9 mouse cellular contexts compared by ENCODE assay signal in the genomic region with DNA sequence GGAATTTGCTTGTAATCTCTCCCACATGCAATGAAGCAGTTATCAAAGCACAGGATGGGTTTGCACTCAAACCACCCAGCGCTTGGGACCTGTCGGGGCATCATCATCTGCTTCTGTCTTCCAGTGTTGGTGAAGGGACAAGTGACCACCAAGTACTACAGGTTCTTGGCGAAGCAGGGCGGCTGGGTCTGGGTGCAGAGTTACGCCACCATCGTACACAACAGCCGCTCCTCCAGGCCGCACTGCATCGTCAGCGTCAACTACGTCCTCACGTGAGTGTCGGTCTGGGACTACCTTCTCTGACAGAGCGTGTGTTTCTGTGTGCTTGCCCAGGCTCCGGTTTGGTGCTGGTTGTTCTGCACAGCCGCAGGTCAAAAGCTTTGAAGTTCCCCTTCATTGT. TPM values are rescaled to one million over a fixed set of nuclear protein-coding genes. Genes with fewer than 3 reads are reported as not detected.
DNase-seq lines count a peak whose midpoint lies in the region; ATAC-seq lines count a peak whose summit lies in the region.
"Had no signal": no experiment of that assay in that cellular context is flagged by ENCODE, and none has a peak within 500 bp of the region (broad histone marks: within the 10 kb centered on the region; RNA-seq: fewer than 3 reads in every experiment).

No protein-coding gene starts in this region.

- no peak overlapping the region for H3K27ac ChIP-seq in lung, embryonic 16.5 days (ENCODE audit: low read length)
- H3K27ac ChIP-seq in forebrain, embryonic 12.5 days, result no peak overlapping the region
- no peak overlapping the region for H3K27ac ChIP-seq in limb, embryonic 12.5 days
- H3K27ac ChIP-seq in neural tube, embryonic 15.5 days (replicated peaks), result no peak overlapping the region

- H3K27me3 ChIP-seq in lung, embryonic 16.5 days (ENCODE audit: control insufficient read depth, insufficient read depth, low read depth, low read length), result peaks cover 67% of the 10 kb centered on the region
- H3K27me3 ChIP-seq in forebrain, embryonic 12.5 days, result peaks cover 70% of the 10 kb centered on the region
- peaks cover 66% of the 10 kb centered on the region for H3K27me3 ChIP-seq in limb, embryonic 12.5 days
- peaks cover 75% of the 10 kb centered on the region for H3K27me3 ChIP-seq in neural tube, embryonic 15.5 days (replicated peaks)

- peak overlapping the region; percentile 33 for H3K4me2 ChIP-seq in lung, embryonic 16.5 days (ENCODE audit: low read depth, low read length)
- H3K4me2 ChIP-seq in forebrain, embryonic 12.5 days, result peak overlapping the region; percentile 53
- peak overlapping the region; percentile 53 for H3K4me2 ChIP-seq in limb, embryonic 12.5 days
- H3K4me2 ChIP-seq in neural tube, embryonic 15.5 days, result peak overlapping the region; percentile 46

- H3K9me3 ChIP-seq in lung, embryonic 16.5 days (ENCODE audit: control insufficient read depth, low read length), result no peaks in the 10 kb centered on the region
- no peaks in the 10 kb centered on the region for H3K9me3 ChIP-seq in forebrain, embryonic 12.5 days
- H3K9me3 ChIP-seq in limb, embryonic 12.5 days, result no peaks in the 10 kb centered on the region
- H3K9me3 ChIP-seq in neural tube, embryonic 15.5 days (replicated peaks), result no peaks in the 10 kb centered on the region

- H3K4me1 ChIP-seq in lung, embryonic 16.5 days (replicated peaks; ENCODE audit: control insufficient read depth, insufficient read depth, low read length), result no peaks in the 10 kb centered on the region; the same call in 1 of the 2 replicates
- peaks cover 8% of the 10 kb centered on the region for H3K4me1 ChIP-seq in forebrain, embryonic 12.5 days
- peaks cover 10% of the 10 kb centered on the region for H3K4me1 ChIP-seq in limb, embryonic 12.5 days (replicated peaks)
- H3K4me1 ChIP-seq in neural tube, embryonic 15.5 days, result peaks cover 10% of the 10 kb centered on the region

- intact Hi-C loops in gastrocnemius, postnatal 36 days (cut with DNase I), result no loop called here

- no peaks in the 10 kb centered on the region for H3K36me3 ChIP-seq in lung, embryonic 16.5 days (ENCODE audit: control insufficient read depth, insufficient read depth, low read length)
- no peaks in the 10 kb centered on the region for H3K36me3 ChIP-seq in forebrain, embryonic 12.5 days (replicated peaks)
- no peaks in the 10 kb centered on the region for H3K36me3 ChIP-seq in limb, embryonic 12.5 days
- no peaks in the 10 kb centered on the region for H3K36me3 ChIP-seq in neural tube, embryonic 15.5 days

- DNase-seq in lung, postnatal 36 days, result no peak
- DNase-seq in frontal cortex, postnatal 14 days (ENCODE audit: low spot score in 2 of 2), result no peak
- no peak for DNase-seq in frontal cortex, postnatal 36 days (ENCODE audit: low spot score in 2 of 2)
- DNase-seq in gastrocnemius, postnatal 36 days, result no peak

- no peak for ATAC-seq in lung, embryonic 16.5 days (ENCODE audit: low read depth)
- ATAC-seq in forebrain, embryonic 12.5 days (ENCODE audit: low FRiP score), result peak; percentile 71
- ATAC-seq in limb, embryonic 12.5 days (ENCODE audit: insufficient number of reproducible peaks, insufficient read depth, low FRiP score, low TSS enrichment, low read depth), result no peak
- ATAC-seq in neural tube, embryonic 15.5 days (ENCODE audit: low FRiP score), result 0 out of 2 replicates have a peak, but pooled peaks have one; percentile 53

- peak overlapping the region; percentile 31 for H3K4me3 ChIP-seq in lung, embryonic 16.5 days (ENCODE audit: low read length)
- H3K4me3 ChIP-seq in forebrain, embryonic 12.5 days (replicated peaks), result peak overlapping the region; percentile 28
- peak overlapping the region; percentile 30 for H3K4me3 ChIP-seq in limb, embryonic 12.5 days (replicated peaks)
- H3K4me3 ChIP-seq in neural tube, embryonic 15.5 days (replicated peaks), result peak overlapping the region; percentile 16

- WGBS in lung, embryonic 16.5 days, result 4% methylated on average over 16 of the region's 16 CpGs
- WGBS in forebrain, embryonic 12.5 days, result under 1% methylated on average over 16 of the region's 16 CpGs
- WGBS in limb, embryonic 12.5 days, result 3% methylated on average over 16 of the region's 16 CpGs
- WGBS in neural tube, embryonic 15.5 days, result under 1% methylated on average over 16 of the region's 16 CpGs

- no peak overlapping the region for H3K9ac ChIP-seq in lung, embryonic 16.5 days (ENCODE audit: low read length)
- H3K9ac ChIP-seq in forebrain, embryonic 12.5 days, result no peak overlapping the region
- H3K9ac ChIP-seq in limb, embryonic 12.5 days (replicated peaks), result no peak overlapping the region
- H3K9ac ChIP-seq in neural tube, embryonic 15.5 days (replicated peaks), result no peak overlapping the region

RNA-seq across cellular contexts. Expression of gene Sim1, which starts 15.8 kb away (rescaled TPM):
- not detected in 2 replicates for polyA plus RNA-seq in lung, embryonic 16.5 days (2015; fragmentation: Nextera tagmentation; extraction: Ambion mirVana)
- 7.7 and 8.3 TPM in 2 replicates for polyA plus RNA-seq in forebrain, embryonic 12.5 days (2016; fragmentation: Nextera tagmentation; extraction: Ambion mirVana)
- 0.45 and 0.68 TPM in 2 replicates for polyA plus RNA-seq in limb, embryonic 12.5 days (2016; fragmentation: Nextera tagmentation; extraction: Ambion mirVana)
- polyA plus RNA-seq in neural tube, embryonic 15.5 days (2015; fragmentation: Nextera tagmentation; extraction: Ambion mirVana), result 0.37 and 0.61 TPM in 2 replicates
- under 1 TPM; 0.05 to 0.13 TPM for total RNA-seq in gastrocnemius, postnatal 36 days (2021)
- polyA plus RNA-seq: frontal cortex, adult 2 months had no signal

Comparison
In these comparisons a context has a peak if more than half of its experiments do, and no peak if none do; other contexts are left out.
1. ATAC-seq: peak in forebrain, embryonic 12.5 days (single experiment) and neural tube, embryonic 15.5 days (single experiment); none in lung, embryonic 16.5 days (single experiment) and limb, embryonic 12.5 days (single experiment).
2. Peak in every context shown above with its lines, with median percentiles within 50 percentile points of each other: H3K4me2 ChIP-seq and H3K4me3 ChIP-seq.